Mouse (Mus musculus) MEL (cell line): Measurements from ENCODE around the gene Pank4. TPM values are rescaled to one million over a fixed set of nuclear protein-coding genes. Genes with fewer than 3 reads are reported as not detected.

Experiments used
- DNase-seq: peaks from one replicate; pipeline ENCODE4 v3.0.0; 2011; ENCODE audit warnings: low read depth, low spot score
- H3K27ac ChIP-seq: 2 replicates; pipeline ENCODE4 v1.5.1; 2012; ENCODE audit warnings: low read depth, mild to moderate bottlenecking, control low read depth, low read length, moderate library complexity; ENCODE audit not compliant: control insufficient read depth
- H3K27me3 ChIP-seq, 2 experiments: fragments of 150-350 bp in 1 of 2; sonication (generic) in 1 of 2; 2 replicates each; pipeline ENCODE4 v1.6.1; 2012; ENCODE audit warnings: low read length in 2 of 2, mild to moderate bottlenecking in 2 of 2, improper control_type of control experiment in 1 of 2, moderate library complexity in 1 of 2; ENCODE audit not compliant: insufficient read depth in 2 of 2, control insufficient read depth in 1 of 2
- H3K36me3 ChIP-seq, 2 experiments: 2 replicates each; pipeline ENCODE4 v1.6.1; 2012 to 2014; ENCODE audit warnings: low read length in 2 of 2, improper control_type of control experiment in 1 of 2, inconsistent platforms in 1 of 2, mild to moderate bottlenecking in 1 of 2; ENCODE audit not compliant: insufficient read depth in 2 of 2, control insufficient read depth in 1 of 2
- H3K4me1 ChIP-seq, 2 experiments: fragments of 150-350 bp in 1 of 2; sonication (generic) in 1 of 2; 2 replicates each; pipeline ENCODE4 v1.6.1; 2012; ENCODE audit warnings: low read length in 2 of 2, improper control_type of control experiment in 1 of 2, mild to moderate bottlenecking in 1 of 2; ENCODE audit not compliant: insufficient read depth in 2 of 2, control insufficient read depth in 1 of 2
- H3K4me3 ChIP-seq, 2 experiments: fragments of 150-350 bp in 1 of 2; sonication (generic) in 1 of 2; 2 replicates each; pipeline ENCODE4 v1.5.1; 2012; ENCODE audit warnings: low read depth in 2 of 2, low read length in 2 of 2, mild to moderate bottlenecking in 2 of 2, moderate library complexity in 2 of 2, control low read depth in 1 of 2, improper control_type of control experiment in 1 of 2; ENCODE audit not compliant: control insufficient read depth in 1 of 2, insufficient read depth in 1 of 2
- H3K79me2 ChIP-seq: 2 replicates; pipeline ENCODE4 v1.6.1; 2012; ENCODE audit warnings: mild to moderate bottlenecking, low read length, moderate library complexity; ENCODE audit not compliant: control insufficient read depth, poor library complexity, insufficient read depth
- H3K9ac ChIP-seq: 2 replicates; pipeline ENCODE4 v1.6.1; 2012; ENCODE audit warnings: low read depth, mild to moderate bottlenecking, control low read depth, low read length, moderate library complexity; ENCODE audit not compliant: control insufficient read depth, poor library complexity, severe bottlenecking
- H3K9me3 ChIP-seq: fragments of 150-350 bp; sonication (generic); replicated peaks from 2 replicates; pipeline ENCODE4 v1.6.1; 2012; ENCODE audit warnings: mild to moderate bottlenecking, low read length, improper control_type of control experiment, moderate library complexity; ENCODE audit not compliant: insufficient read depth
- BHLHE40 ChIP-seq: IDR thresholded peaks from 2 replicates; pipeline ENCODE4 v1.6.1; 2012; ENCODE audit warnings: low read depth, mild to moderate bottlenecking, inconsistent platforms, low read length, improper control_type of control experiment, borderline replicate concordance
- CHD1 ChIP-seq: IDR thresholded peaks from 2 replicates; pipeline ENCODE4 v1.6.1; 2012; ENCODE audit warnings: low read depth, mild to moderate bottlenecking, inconsistent platforms, low read length, improper control_type of control experiment
- CHD2 ChIP-seq: IDR thresholded peaks from 2 replicates; pipeline ENCODE4 v1.6.1; 2011; ENCODE audit warnings: low read length, improper control_type of control experiment
- CTCF ChIP-seq, 3 experiments: IDR thresholded peaks in 2 of 3; conservative IDR thresholded peaks in 1 of 3; 2 replicates each; pipeline ENCODE4 v1.5.1; 2011 to 2012; ENCODE audit warnings: low read length in 3 of 3, low read depth in 2 of 3, mild to moderate bottlenecking in 2 of 3, improper control_type of control experiment in 1 of 3, inconsistent platforms in 1 of 3, mixed read lengths in 1 of 3, moderate library complexity in 1 of 3; ENCODE audit not compliant: control insufficient read depth in 1 of 3, insufficient read depth in 1 of 3, poor library complexity in 1 of 3, severe bottlenecking in 1 of 3
- E2F4 ChIP-seq: IDR thresholded peaks from 2 replicates; pipeline ENCODE4 v1.6.1; 2011; ENCODE audit warnings: low read depth, low read length, improper control_type of control experiment, borderline replicate concordance
- ELF1 ChIP-seq: IDR thresholded peaks from 2 replicates; pipeline ENCODE4 v1.6.1; 2014; ENCODE audit warnings: low read depth, mild to moderate bottlenecking, inconsistent platforms, low read length, improper control_type of control experiment, moderate library complexity
- EP300 ChIP-seq, 2 experiments: IDR thresholded peaks; 2 replicates each; pipeline ENCODE4 v1.6.1; 2011; ENCODE audit warnings: improper control_type of control experiment in 2 of 2, low read length in 2 of 2, low read depth in 1 of 2, mild to moderate bottlenecking in 1 of 2
- ETS1 ChIP-seq: IDR thresholded peaks from 2 replicates; pipeline ENCODE4 v1.6.1; 2012; ENCODE audit warnings: low read depth, mild to moderate bottlenecking, inconsistent platforms, low read length, improper control_type of control experiment, moderate library complexity
- GABPA ChIP-seq: IDR thresholded peaks from 2 replicates; pipeline ENCODE4 v1.6.1; 2012; ENCODE audit warnings: low read depth, mild to moderate bottlenecking, inconsistent platforms, low read length, improper control_type of control experiment, moderate library complexity
- GATA1 ChIP-seq: IDR thresholded peaks from 2 replicates; pipeline ENCODE4 v1.6.1; 2011; ENCODE audit warnings: low read depth, low read length, improper control_type of control experiment
- JUND ChIP-seq: IDR thresholded peaks from 2 replicates; pipeline ENCODE4 v1.6.1; 2011; ENCODE audit warnings: low read depth, mild to moderate bottlenecking, improper control_type of control experiment, low read length
- KAT2A ChIP-seq: conservative IDR thresholded peaks from 2 replicates; pipeline ENCODE4 v1.6.1; 2012; ENCODE audit warnings: low read depth, low read length, improper control_type of control experiment, inconsistent platforms
- MAFK ChIP-seq: IDR thresholded peaks from 2 replicates; pipeline ENCODE4 v1.6.1; 2011; ENCODE audit warnings: low read depth, mild to moderate bottlenecking, low read length, improper control_type of control experiment, borderline replicate concordance
- MAX ChIP-seq: IDR thresholded peaks from 2 replicates; pipeline ENCODE4 v1.6.1; 2011; ENCODE audit warnings: low read length, improper control_type of control experiment
- MAZ ChIP-seq: IDR thresholded peaks from 2 replicates; pipeline ENCODE4 v1.6.1; 2012; ENCODE audit warnings: low read depth, mild to moderate bottlenecking, inconsistent platforms, low read length, improper control_type of control experiment
- MEF2A ChIP-seq: IDR thresholded peaks from 2 replicates; pipeline ENCODE4 v1.6.1; 2014; ENCODE audit warnings: low read depth, mild to moderate bottlenecking, inconsistent platforms, low read length, improper control_type of control experiment; ENCODE audit not compliant: poor library complexity, insufficient replicate concordance, severe bottlenecking; ENCODE audit errors: extremely low read depth
- MXI1 ChIP-seq: IDR thresholded peaks from 2 replicates; pipeline ENCODE4 v1.6.1; 2011; ENCODE audit warnings: mild to moderate bottlenecking, low read depth, low read length, improper control_type of control experiment
- MYB ChIP-seq: IDR thresholded peaks from 2 replicates; pipeline ENCODE4 v1.6.1; 2011; ENCODE audit warnings: mild to moderate bottlenecking, low read depth, low read length, improper control_type of control experiment
- MYC ChIP-seq: IDR thresholded peaks from 2 replicates; pipeline ENCODE4 v1.6.1; 2011; ENCODE audit warnings: low read depth, mild to moderate bottlenecking, low read length, improper control_type of control experiment, moderate library complexity
- NELFE ChIP-seq: IDR thresholded peaks from 2 replicates; pipeline ENCODE4 v1.6.1; 2011; ENCODE audit warnings: low read depth, low read length, improper control_type of control experiment
- POLR2A ChIP-seq, 2 experiments: IDR thresholded peaks; 2 replicates each; pipeline ENCODE4 v1.6.1; 2011 to 2012; ENCODE audit warnings: low read length in 2 of 2, mild to moderate bottlenecking in 2 of 2, control low read depth in 1 of 2, improper control_type of control experiment in 1 of 2, low read depth in 1 of 2, moderate library complexity in 1 of 2; ENCODE audit not compliant: control insufficient read depth in 1 of 2, insufficient read depth in 1 of 2, poor library complexity in 1 of 2
- POLR2AphosphoS2 ChIP-seq: IDR thresholded peaks from 2 replicates; pipeline ENCODE4 v1.6.1; 2011; ENCODE audit warnings: low read length, improper control_type of control experiment
- POLR2AphosphoS5 ChIP-seq: IDR thresholded peaks from 2 replicates; pipeline ENCODE4 v1.6.1; 2012; ENCODE audit warnings: low read depth, borderline replicate concordance, mild to moderate bottlenecking, inconsistent platforms, low read length, moderate library complexity, mixed read lengths
- RAD21 ChIP-seq: IDR thresholded peaks from 2 replicates; pipeline ENCODE4 v1.6.1; 2011; ENCODE audit warnings: mild to moderate bottlenecking, low read depth, low read length, improper control_type of control experiment
- RCOR1 ChIP-seq: IDR thresholded peaks from 2 replicates; pipeline ENCODE4 v1.6.1; 2012; ENCODE audit warnings: low read depth, mild to moderate bottlenecking, inconsistent platforms, low read length, improper control_type of control experiment
- SIN3A ChIP-seq: IDR thresholded peaks from 2 replicates; pipeline ENCODE4 v1.6.1; 2012; ENCODE audit warnings: low read length, improper control_type of control experiment, inconsistent platforms
- SMC3 ChIP-seq: IDR thresholded peaks from 2 replicates; pipeline ENCODE4 v1.6.1; 2011; ENCODE audit warnings: low read depth, low read length, improper control_type of control experiment
- TAL1 ChIP-seq: IDR thresholded peaks from 2 replicates; pipeline ENCODE4 v1.6.1; 2012; ENCODE audit warnings: mild to moderate bottlenecking, inconsistent platforms, low read length, moderate library complexity, mixed read lengths
- TBP ChIP-seq: IDR thresholded peaks from 2 replicates; pipeline ENCODE4 v1.8.0; 2011; ENCODE audit warnings: low read depth, low read length, improper control_type of control experiment
- TCF12 ChIP-seq: IDR thresholded peaks from 2 replicates; pipeline ENCODE4 v1.6.1; 2014; ENCODE audit warnings: low read depth, mild to moderate bottlenecking, inconsistent platforms, low read length, improper control_type of control experiment, moderate library complexity
- UBTF ChIP-seq: IDR thresholded peaks from 2 replicates; pipeline ENCODE4 v1.6.1; 2012; ENCODE audit warnings: low read depth, mild to moderate bottlenecking, inconsistent platforms, low read length, improper control_type of control experiment, moderate library complexity, borderline replicate concordance; ENCODE audit not compliant: insufficient read depth
- USF1 ChIP-seq: IDR thresholded peaks from 2 replicates; pipeline ENCODE4 v1.6.1; 2014; ENCODE audit warnings: low read depth, mild to moderate bottlenecking, inconsistent platforms, low read length, improper control_type of control experiment, moderate library complexity
- USF2 ChIP-seq, 2 experiments: IDR thresholded peaks; 2 replicates each; pipeline ENCODE4 v1.6.1; 2011 to 2012; ENCODE audit warnings: improper control_type of control experiment in 2 of 2, low read length in 2 of 2, borderline replicate concordance in 1 of 2, inconsistent platforms in 1 of 2, low read depth in 1 of 2, mild to moderate bottlenecking in 1 of 2; ENCODE audit not compliant: insufficient read depth in 1 of 2
- ZC3H11A ChIP-seq: IDR thresholded peaks from 2 replicates; pipeline ENCODE4 v1.6.1; 2012; ENCODE audit warnings: low read depth, mild to moderate bottlenecking, inconsistent platforms, low read length, improper control_type of control experiment
- ZMIZ1 ChIP-seq: IDR thresholded peaks from 2 replicates; pipeline ENCODE4 v1.6.1; 2012; ENCODE audit warnings: low read depth, mild to moderate bottlenecking, inconsistent platforms, low read length, improper control_type of control experiment, moderate library complexity
- ZNF384 ChIP-seq: IDR thresholded peaks from 2 replicates; pipeline ENCODE4 v1.6.1; 2012; ENCODE audit warnings: low read depth, mild to moderate bottlenecking, inconsistent platforms, low read length, improper control_type of control experiment
- polyA plus RNA-seq, 2 experiments: library from polyadenylated mRNA; stranded (reverse) in 1 of 2; unstranded in 1 of 2; fragments of >175 nt in 1 of 2; fragments of >200 nt in 1 of 2; gene quantifications; 2 replicates each; pipeline versions ENCODE4 v1.2.1 to v1.2.4; 2012; ENCODE audit warnings: low replicate concordance in 2 of 2, low read depth in 1 of 2; ENCODE audit not compliant: insufficient read length in 2 of 2, insufficient read depth in 1 of 2, missing spikeins in 1 of 2
- total RNA-seq: library from RNA; depleted of rRNA; stranded (reverse); fragments of 300-350 nt; gene quantifications from 2 replicates; pipeline ENCODE4 v1.2.3, GENCODE M21; 2012

The Pank4 gene
- total and polyA plus RNA-seq, 3 experiments, result 38.4 to 55.5 TPM; not detected in 1

- peak; percentile 85 for DNase-seq
- TF ChIP-seq EP300 (IDR thresholded peaks at IDR 0.05; ENCODE audit: low read depth in 1 of 2, low read length in 2 of 2), result peak; percentile 78 to 89
- TF ChIP-seq SMC3, result no peak
- TF ChIP-seq JUND, result no peak
- TF ChIP-seq TBP, result peak; percentile 84
- no peak for TF ChIP-seq ZC3H11A
- peak; percentile 90 for TF ChIP-seq GATA1
- no peak; the same call in 1 of the 2 replicates for TF ChIP-seq MYB
- TF ChIP-seq USF2 (IDR thresholded peaks at IDR 0.05; ENCODE audit: borderline replicate concordance in 1 of 2, insufficient read depth in 1 of 2, low read depth in 1 of 2, low read length in 2 of 2), result no peak
- TF ChIP-seq BHLHE40, result no peak; the same call in 1 of the 2 replicates
- peak; percentile 66 for TF ChIP-seq RCOR1
- TF ChIP-seq CHD1, result 0 out of 2 replicates have a peak, but pooled peaks have one; percentile 22
- no peak for TF ChIP-seq POLR2AphosphoS2
- TF ChIP-seq GABPA, result no peak
- no peak for TF ChIP-seq MAX
- TF ChIP-seq UBTF, result 0 out of 2 replicates have a peak, but pooled peaks have one; percentile 63
- TF ChIP-seq TAL1, result peak; percentile 89
- TF ChIP-seq MYC, result no peak
- TF ChIP-seq MXI1, result peak; percentile 79; the same call in 1 of the 2 replicates
- TF ChIP-seq SIN3A, result peak; percentile 55; the same call in 1 of the 2 replicates
- no peak for TF ChIP-seq KAT2A
- peak; percentile 91 for TF ChIP-seq TCF12
- peak; percentile 55 for TF ChIP-seq ZMIZ1
- TF ChIP-seq RAD21, result no peak
- 0 out of 2 replicates have a peak, but pooled peaks have one; percentile 41 for TF ChIP-seq ELF1
- no peak for TF ChIP-seq MEF2A
- TF ChIP-seq MAZ, result 0 out of 2 replicates have a peak, but pooled peaks have one; percentile 22
- TF ChIP-seq POLR2A (IDR thresholded peaks at IDR 0.05; ENCODE audit: control insufficient read depth in 1 of 2, insufficient read depth in 1 of 2, low read depth in 1 of 2, low read length in 2 of 2, poor library complexity in 1 of 2), result peak in 1 of 2 experiments; percentile 78; a peak in 2 of 4 replicates
- TF ChIP-seq MAFK, result no peak
- no peak for TF ChIP-seq ZNF384
- no peak for TF ChIP-seq E2F4
- no peak for TF ChIP-seq CTCF (IDR thresholded peaks at IDR 0.05 in 2 of 3, conservative IDR thresholded peaks at IDR 0.05 in 1 of 3; ENCODE audit: control insufficient read depth in 1 of 3, insufficient read depth in 1 of 3, low read depth in 2 of 3, low read length in 3 of 3, poor library complexity in 1 of 3, severe bottlenecking in 1 of 3)
- no peak for TF ChIP-seq CHD2
- peak; percentile 61 for TF ChIP-seq ETS1
- no peak for TF ChIP-seq POLR2AphosphoS5
- TF ChIP-seq NELFE, result peak; percentile 50
- no peak for TF ChIP-seq USF1
Observed at GRCm38 (mm10) chr4:154928395-154929087, 35.4 kb upstream of the Pank4 start, which contains the start of gene Tnfrsf14. Tnfrsf14 (minus strand) TSS chr4:154928563.

More at GRCm38 (mm10) chr4:154928395-154929087, 35.4 kb upstream of the Pank4 start, which contains the start of gene Tnfrsf14:
- Histone ChIP-seq H3K79me2 (no peaks in the 10 kb centered on the region; the same call in none of the 2 replicates), H3K9ac (peak within 1 kb of the TSS; percentile 68), H3K36me3 (peaks cover 0 to 4% of the 10 kb centered on the region in 2 experiments; a peak in 1 of 4 replicates), H3K9me3 (no peaks in the 10 kb centered on the region), H3K4me1 (peaks cover 3 to 24% of the 10 kb centered on the region in 2 experiments; a peak in 3 of 4 replicates), H3K27me3 (no peaks in the 10 kb centered on the region; a peak in 1 of 4 replicates), H3K4me3 (peak within 1 kb of the TSS; percentile 58 to 76), H3K27ac (peak within 1 kb of the TSS; percentile 89)
